ENCODE assay signal across 8 mouse cellular contexts in genomic region chr19:38819427-38819802, GRCm38 (mm10). TPM values are rescaled to one million over a fixed set of nuclear protein-coding genes. Genes with fewer than 3 reads are reported as not detected.
DNase-seq lines count a peak whose midpoint lies in the region; ATAC-seq and TF ChIP-seq lines count a peak whose summit lies in the region.

No protein-coding gene starts in this region.

- TF ChIP-seq CTCF in lung, embryonic 14.5 days (IDR thresholded peaks at IDR 0.05; ENCODE audit: low read depth), result no peak
- no peak for TF ChIP-seq CTCF in embryonic fibroblast, embryonic 13.5 days (IDR thresholded peaks at IDR 0.05; ENCODE audit: borderline replicate concordance, insufficient read depth, low read length)
- no peak for TF ChIP-seq CTCF in olfactory bulb, adult 2 months (IDR thresholded peaks at IDR 0.05; ENCODE audit: insufficient read depth, low read depth, low read length)

- WGBS in lung, embryonic 14.5 days, result 9% methylated on average over 16 of the region's 16 CpGs
- 13% methylated on average over 16 of the region's 16 CpGs for WGBS in limb, embryonic 11.5 days
- WGBS in olfactory bulb, adult 2 months, result 11% methylated on average over 16 of the region's 16 CpGs

- intact Hi-C loops in left cerebral cortex, postnatal 4 days (cut with DNase I), result no loop called here

- H3K4me1 ChIP-seq in lung, embryonic 14.5 days (ENCODE audit: insufficient read depth), result 0 out of 2 replicates have a peak, but pooled peaks cover 2% of the 10 kb centered on the region
- peaks cover 2% of the 10 kb centered on the region; the same call in 1 of the 2 replicates for H3K4me1 ChIP-seq in embryonic fibroblast, embryonic 13.5 days (ENCODE audit: control insufficient read depth, insufficient read depth, low read length)
- H3K4me1 ChIP-seq in limb, embryonic 11.5 days (ENCODE audit: control insufficient read depth, insufficient read depth, low read length), result 0 out of 2 replicates have a peak, but pooled peaks cover 4% of the 10 kb centered on the region
- no peaks in the 10 kb centered on the region for H3K4me1 ChIP-seq in olfactory bulb, adult 2 months (ENCODE audit: control insufficient read depth, insufficient read depth, low read length)

- no peaks in the 10 kb centered on the region for H3K27me3 ChIP-seq in lung, embryonic 14.5 days (ENCODE audit: insufficient read depth, low read length)
- no peaks in the 10 kb centered on the region for H3K27me3 ChIP-seq in limb, embryonic 11.5 days (ENCODE audit: control insufficient read depth, insufficient read depth, low read length)

- ATAC-seq in lung, embryonic 14.5 days (ENCODE audit: insufficient read depth), result peak; percentile 75
- ATAC-seq in limb, embryonic 11.5 days (ENCODE audit: insufficient number of reproducible peaks, low FRiP score, low TSS enrichment, low read depth), result peak; percentile 47

- H3K4me2 ChIP-seq in lung, embryonic 14.5 days, result peak overlapping the region; percentile 82
- H3K4me2 ChIP-seq in limb, embryonic 11.5 days (ENCODE audit: low read depth, severe bottlenecking), result peak overlapping the region; percentile 85

- H3K4me3 ChIP-seq in lung, embryonic 14.5 days (ENCODE audit: low read depth, low read length), result peak overlapping the region; percentile 84
- peak overlapping the region; percentile 97 for H3K4me3 ChIP-seq in embryonic fibroblast, embryonic 13.5 days (ENCODE audit: insufficient read depth, low read length)
- peak overlapping the region; percentile 76 for H3K4me3 ChIP-seq in limb, embryonic 11.5 days (ENCODE audit: low read depth, low read length)
- H3K4me3 ChIP-seq in olfactory bulb, adult 2 months (ENCODE audit: insufficient read depth, low read depth, low read length), result peak overlapping the region; percentile 85

- peaks cover 20% of the 10 kb centered on the region for H3K36me3 ChIP-seq in lung, embryonic 14.5 days (ENCODE audit: insufficient read depth)
- no peaks in the 10 kb centered on the region for H3K36me3 ChIP-seq in limb, embryonic 11.5 days (ENCODE audit: control insufficient read depth, insufficient read depth, low read length)

- H3K9ac ChIP-seq in lung, embryonic 14.5 days, result peak overlapping the region; percentile 81
- peak overlapping the region; percentile 77 for H3K9ac ChIP-seq in limb, embryonic 11.5 days (ENCODE audit: low read length)

- H3K9me3 ChIP-seq in lung, embryonic 14.5 days (ENCODE audit: low read depth, low read length), result no peaks in the 10 kb centered on the region
- no peaks in the 10 kb centered on the region for H3K9me3 ChIP-seq in limb, embryonic 11.5 days (ENCODE audit: control insufficient read depth, low read length)

- no peak for TF ChIP-seq POLR2A in embryonic fibroblast, embryonic 13.5 days (IDR thresholded peaks at IDR 0.05; ENCODE audit: low read depth, low read length)
- TF ChIP-seq POLR2A in olfactory bulb, adult 2 months (IDR thresholded peaks at IDR 0.05; ENCODE audit: insufficient read depth, low read depth, low read length), result no peak

- no peak for DNase-seq in lung, embryonic 14.5 days
- DNase-seq in lung, postnatal 10 days, result no peak
- no peak for DNase-seq in limb, embryonic 11.5 days (ENCODE audit: low spot score)
- DNase-seq in natural killer cell, adult 2 months (ENCODE audit: low spot score in 2 of 2), result no peak
- DNase-seq in left cerebral cortex, postnatal 4 days, result no peak
- no peak for DNase-seq in embryo, embryonic 10 days (ENCODE audit: low spot score)

- peak overlapping the region; percentile 40 for H3K27ac ChIP-seq in lung, embryonic 14.5 days (ENCODE audit: low read depth)
- H3K27ac ChIP-seq in embryonic fibroblast, embryonic 13.5 days (ENCODE audit: insufficient read depth, low read length), result no peak overlapping the region
- no peak overlapping the region; the same call in 1 of the 2 replicates for H3K27ac ChIP-seq in limb, embryonic 11.5 days (replicated peaks; ENCODE audit: low read depth, low read length)
- peak overlapping the region; percentile 14; the same call in 1 of the 2 replicates for H3K27ac ChIP-seq in olfactory bulb, adult 2 months (ENCODE audit: insufficient read depth, low read depth, low read length)

RNA-seq across cellular contexts. Expression of gene Noc3l, which starts 0.4 kb away (rescaled TPM):
- polyA plus RNA-seq in lung, embryonic 14.5 days (2014; fragmentation: Nextera tagmentation; extraction: Ambion mirVana), result 9.8 and 10.0 TPM in 2 replicates
- polyA plus RNA-seq in embryonic fibroblast, embryonic 13.5 days (2011; ENCODE audit: insufficient read length, low read depth, missing spikeins), result 20.7 and 22.6 TPM in 2 replicates
- polyA plus RNA-seq in limb, embryonic 11.5 days (2014; fragmentation: Nextera tagmentation; extraction: Ambion mirVana), result 12.5 and 12.8 TPM in 2 replicates
- polyA plus RNA-seq in olfactory bulb, adult 2 months (2012; ENCODE audit: insufficient read depth, insufficient read length, low replicate concordance, missing spikeins), result not detected in 2 replicates
- 10 to 100 TPM; 14.7 to 16.5 TPM for total RNA-seq in left cerebral cortex, postnatal 4 days (2021)

RNA-seq across cellular contexts. Expression of gene Tbc1d12, which starts 17.0 kb away (rescaled TPM):
- polyA plus RNA-seq in lung, embryonic 14.5 days (2014; fragmentation: Nextera tagmentation; extraction: Ambion mirVana), result 3.8 and 4.4 TPM in 2 replicates
- polyA plus RNA-seq in embryonic fibroblast, embryonic 13.5 days (2011; ENCODE audit: insufficient read length, low read depth, missing spikeins), result 9.3 and 9.8 TPM in 2 replicates
- polyA plus RNA-seq in limb, embryonic 11.5 days (2014; fragmentation: Nextera tagmentation; extraction: Ambion mirVana), result 1.8 and 1.9 TPM in 2 replicates
- polyA plus RNA-seq in olfactory bulb, adult 2 months (2012; ENCODE audit: insufficient read depth, insufficient read length, low replicate concordance, missing spikeins), result not detected in 2 replicates
- total RNA-seq in left cerebral cortex, postnatal 4 days (2021), result 10 to 100 TPM; 21.3 to 23.9 TPM

Comparison
In these comparisons a context has a peak if more than half of its experiments do, and no peak if none do; other contexts are left out.
1. H3K27ac ChIP-seq: peak in lung, embryonic 14.5 days (single experiment) and olfactory bulb, adult 2 months (single experiment); none in embryonic fibroblast, embryonic 13.5 days (single experiment) and limb, embryonic 11.5 days (single experiment).
2. RNA of gene Noc3l, which starts 0.4 kb away (polyA plus RNA-seq): 20.7 to 22.6 TPM in embryonic fibroblast, embryonic 13.5 days, 12.5 to 12.8 TPM in limb, embryonic 11.5 days and 9.8 to 10.0 TPM in lung, embryonic 14.5 days; not detected in olfactory bulb, adult 2 months; every median in the first group is over 10 times any median in the second.
3. Peak in every context shown above with its lines, with median percentiles within 50 percentile points of each other: H3K4me3 ChIP-seq.